Mouse (Mus musculus): ENCODE results near the gene Fam167b. TPM values are rescaled to one million over a fixed set of nuclear protein-coding genes. Genes with fewer than 3 reads are reported as not detected.
A peak's percentile ranks its signal among the peaks of the same experiment; 100 is the strongest.

Fam167b gene
- polyA plus RNA-seq, 1 experiment from 2014 or later, result 4.1 TPM

GRCm38 (mm10) chr4:129618786-129619691, 40.7 kb upstream of the Fam167b start, which contains the start of gene Iqcc:
Iqcc (minus strand) TSS chr4:129619099.
- Histone ChIP-seq H3K4me2 (peak within 1 kb of the TSS; percentile 68), H3K9ac (replicated peaks) (peak within 1 kb of the TSS; percentile 73), H3K4me1 (replicated peaks) (peaks cover 23% of the 10 kb centered on the region), H3K27me3 (no peaks in the 10 kb centered on the region), H3K27ac (peak within 1 kb of the TSS; percentile 81), H3K9me3 (no peaks in the 10 kb centered on the region), H3K36me3 (peaks cover 26% of the 10 kb centered on the region), H3K4me3 (replicated peaks) (peak within 1 kb of the TSS; percentile 56)
- WGBS, result 5% methylated on average over 44 of the region's 44 CpGs
- ATAC-seq (ENCODE audit: insufficient number of reproducible peaks, insufficient read depth, low FRiP score, low TSS enrichment, low read depth), result peak; percentile 67

DNA sequence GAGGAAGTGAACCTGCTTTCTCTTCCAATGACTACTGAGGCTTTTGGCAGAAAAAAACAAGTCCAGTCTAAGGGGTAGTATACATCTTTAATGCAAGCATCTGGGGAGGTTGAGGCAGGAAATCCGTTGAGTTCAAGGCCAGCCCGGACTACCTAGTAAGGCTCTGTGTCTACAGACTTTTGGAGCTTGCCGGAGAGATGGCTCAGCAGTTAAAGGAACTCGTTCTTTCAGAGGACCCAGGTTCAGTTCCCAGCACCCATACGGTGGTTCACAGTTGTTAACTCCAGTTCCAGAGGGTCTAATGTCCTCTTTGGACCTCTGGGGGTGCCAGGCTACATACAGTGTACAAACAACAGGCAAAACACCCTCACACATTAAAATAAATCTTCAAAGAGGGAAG, 39.7 kb upstream of the Fam167b start:
- Histone ChIP-seq H3K4me3 (replicated peaks) (peak overlapping the region; percentile 56), H3K9me3 (no peaks in the 10 kb centered on the region), H3K9ac (replicated peaks) (peak overlapping the region; percentile 73), H3K27me3 (no peaks in the 10 kb centered on the region), H3K36me3 (peaks cover 26% of the 10 kb centered on the region), H3K27ac (no peak overlapping the region), H3K4me1 (replicated peaks) (peaks cover 20% of the 10 kb centered on the region), H3K4me2 (peak overlapping the region; percentile 68)
- no peak for ATAC-seq (ENCODE audit: insufficient number of reproducible peaks, insufficient read depth, low FRiP score, low TSS enrichment, low read depth)
- WGBS, result 94% methylated on average over 5 of the region's 5 CpGs

- no peak for ATAC-seq (ENCODE audit: insufficient number of reproducible peaks, insufficient read depth, low FRiP score, low TSS enrichment, low read depth)
- WGBS, result 92% methylated on average over 7 of the region's 7 CpGs
- H3K4me3 ChIP-seq (replicated peaks), result no peak overlapping the region
These were observed 38.8 kb upstream of the Fam167b start for GRCm38 (mm10) chr4:129617121-129617641.

GRCm38 (mm10) chr4:129616631-129617030, 38.3 kb upstream of the Fam167b start:
- Histone ChIP-seq H3K36me3 (peaks cover 26% of the 10 kb centered on the region), H3K9ac (replicated peaks) (no peak overlapping the region), H3K9me3 (no peaks in the 10 kb centered on the region), H3K4me2 (no peak overlapping the region), H3K27ac (no peak overlapping the region), H3K27me3 (no peaks in the 10 kb centered on the region), H3K4me3 (replicated peaks) (no peak overlapping the region), H3K4me1 (replicated peaks) (peaks cover 8% of the 10 kb centered on the region)
- no peak for ATAC-seq (ENCODE audit: insufficient number of reproducible peaks, insufficient read depth, low FRiP score, low TSS enrichment, low read depth)
- WGBS, result 92% methylated on average over 3 of the region's 3 CpGs

More at GRCm38 (mm10) chr4:129617121-129617641, 38.8 kb upstream of the Fam167b start:
- Histone ChIP-seq H3K9me3 (no peaks in the 10 kb centered on the region), H3K4me1 (replicated peaks) (peaks cover 11% of the 10 kb centered on the region), H3K27me3 (no peaks in the 10 kb centered on the region), H3K4me2 (no peak overlapping the region), H3K36me3 (peaks cover 26% of the 10 kb centered on the region), H3K9ac (replicated peaks) (no peak overlapping the region), H3K27ac (no peak overlapping the region)

DNA sequence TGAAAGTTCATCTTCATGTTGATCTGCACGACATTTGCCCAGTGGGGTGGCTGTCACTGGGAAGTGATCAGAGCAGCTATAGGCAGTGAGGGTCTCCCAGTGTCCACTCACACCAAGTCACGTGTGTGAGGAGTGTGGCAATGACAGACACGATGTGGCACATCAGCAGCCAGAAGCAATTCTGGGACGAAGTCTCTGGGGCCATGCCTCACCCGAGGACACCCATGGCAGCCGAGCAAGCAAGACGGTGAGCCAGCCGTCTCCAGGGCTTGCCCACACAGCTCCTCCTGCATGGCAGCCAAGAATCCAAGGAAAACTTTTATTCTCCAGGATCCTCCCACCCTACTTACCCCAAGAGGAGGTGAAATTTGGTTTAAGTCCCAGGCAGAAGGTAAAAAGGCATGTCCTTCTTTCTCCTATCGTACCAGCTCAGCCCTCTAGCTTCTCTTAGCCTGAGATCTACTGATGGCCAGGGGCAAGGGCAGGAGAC, 37.5 kb upstream of the Fam167b start:
- Histone ChIP-seq H3K4me2 (no peak overlapping the region), H3K9ac (replicated peaks) (0 out of 2 replicates have a peak overlapping the region, but pooled peaks have one; percentile 23), H3K27ac (no peak overlapping the region), H3K27me3 (no peaks in the 10 kb centered on the region), H3K4me1 (replicated peaks) (peaks cover 8% of the 10 kb centered on the region), H3K36me3 (peaks cover 23% of the 10 kb centered on the region), H3K4me3 (replicated peaks) (no peak overlapping the region), H3K9me3 (no peaks in the 10 kb centered on the region)
- ATAC-seq (ENCODE audit: insufficient number of reproducible peaks, insufficient read depth, low FRiP score, low TSS enrichment, low read depth), result no peak
- 91% methylated on average over 9 of the region's 9 CpGs for WGBS

- Histone ChIP-seq H3K4me2 (no peak within 1 kb of the TSS), H3K27me3 (no peaks in the 10 kb centered on the region), H3K36me3 (peaks cover 30% of the 10 kb centered on the region), H3K9ac (replicated peaks) (no peak within 1 kb of the TSS), H3K4me3 (replicated peaks) (no peak within 1 kb of the TSS), H3K4me1 (replicated peaks) (peaks cover 8% of the 10 kb centered on the region), H3K9me3 (no peaks in the 10 kb centered on the region), H3K27ac (no peak within 1 kb of the TSS)
- ATAC-seq (ENCODE audit: insufficient number of reproducible peaks, insufficient read depth, low FRiP score, low TSS enrichment, low read depth), result no peak
- WGBS, result 86% methylated on average over 6 of the region's 6 CpGs
These were observed 35.7 kb upstream of the Fam167b start, which contains the start of gene Dcdc2b for GRCm38 (mm10) chr4:129614093-129614492. Dcdc2b (minus strand) TSS chr4:129614257.

DNA sequence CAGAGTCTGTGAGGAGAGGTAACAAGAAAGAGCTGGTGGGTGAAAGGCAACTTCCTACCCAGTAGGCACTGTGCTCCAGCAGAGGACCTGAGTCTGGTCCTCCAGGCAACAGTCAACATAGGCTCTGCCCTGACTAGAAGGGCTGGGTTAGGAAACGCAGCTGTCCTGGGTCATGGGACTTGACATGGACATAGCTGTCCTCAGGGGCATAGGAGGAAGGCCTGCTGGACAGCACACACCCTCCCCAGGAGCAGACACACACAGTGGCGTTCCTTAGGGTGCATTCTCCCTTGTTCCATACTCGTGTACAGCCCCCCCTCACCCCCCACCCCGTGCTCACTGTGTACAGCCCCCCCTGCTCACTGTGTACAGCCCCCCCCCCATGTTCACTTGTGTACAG, 32.1 kb upstream of the Fam167b start:
- H3K36me3 ChIP-seq, result peaks cover 42% of the 10 kb centered on the region
- 0 out of 2 replicates have a peak, but pooled peaks have one; percentile 45 for ATAC-seq (ENCODE audit: insufficient number of reproducible peaks, insufficient read depth, low FRiP score, low TSS enrichment, low read depth)

DNA sequence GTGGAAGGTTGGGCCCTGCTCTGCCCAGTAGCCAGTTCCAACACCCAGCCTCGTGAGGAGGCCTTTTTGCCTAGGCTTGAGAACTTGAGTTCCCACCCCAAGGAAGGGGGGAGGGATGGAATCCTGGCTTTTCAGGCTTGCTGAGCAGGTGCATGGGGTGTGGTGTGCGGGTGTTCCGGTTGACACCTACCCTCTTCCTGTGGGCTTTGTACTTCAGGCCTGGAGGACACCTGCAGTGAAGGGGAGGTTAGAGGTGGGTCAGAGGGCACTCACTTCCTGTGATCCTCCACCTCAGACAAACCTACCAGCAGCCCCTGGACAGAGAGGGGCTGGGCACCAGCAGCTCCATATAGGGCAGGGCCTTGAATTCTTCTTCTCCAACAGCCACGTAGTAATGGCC, 31.7 kb upstream of the Fam167b start:
- no peak overlapping the region for H3K4me2 ChIP-seq
- H3K9me3 ChIP-seq, result no peaks in the 10 kb centered on the region
- no peaks in the 10 kb centered on the region for H3K27me3 ChIP-seq
- 75% methylated on average over 4 of the region's 4 CpGs for WGBS
- no peak overlapping the region for H3K9ac ChIP-seq (replicated peaks)
- no peaks in the 10 kb centered on the region for H3K4me1 ChIP-seq (replicated peaks)
- ATAC-seq (ENCODE audit: insufficient number of reproducible peaks, insufficient read depth, low FRiP score, low TSS enrichment, low read depth), result 0 out of 2 replicates have a peak, but pooled peaks have one; percentile 2
- H3K36me3 ChIP-seq, result peaks cover 45% of the 10 kb centered on the region
- no peak overlapping the region for H3K27ac ChIP-seq
- no peak overlapping the region for H3K4me3 ChIP-seq (replicated peaks)

More for the DNA sequence above, 32.1 kb upstream of the Fam167b start:
- WGBS, result 68% methylated on average over 4 of the region's 4 CpGs
- Histone ChIP-seq H3K4me2 (no peak overlapping the region), H3K4me1 (replicated peaks) (no peaks in the 10 kb centered on the region), H3K9me3 (no peaks in the 10 kb centered on the region), H3K27ac (no peak overlapping the region), H3K4me3 (replicated peaks) (no peak overlapping the region), H3K9ac (replicated peaks) (no peak overlapping the region), H3K27me3 (no peaks in the 10 kb centered on the region)

GRCm38 (mm10) chr4:129609139-129609631, 30.8 kb upstream of the Fam167b start:
- H3K4me3 ChIP-seq (replicated peaks), result no peak overlapping the region
- H3K27ac ChIP-seq, result no peak overlapping the region
- peaks cover 54% of the 10 kb centered on the region for H3K36me3 ChIP-seq
- 86% methylated on average over 12 of the region's 12 CpGs for WGBS
- no peak overlapping the region for H3K4me2 ChIP-seq
- no peaks in the 10 kb centered on the region for H3K9me3 ChIP-seq
- no peaks in the 10 kb centered on the region for H3K27me3 ChIP-seq
- H3K4me1 ChIP-seq (replicated peaks), result no peaks in the 10 kb centered on the region
- no peak; the same call in 1 of the 2 replicates for ATAC-seq (ENCODE audit: insufficient number of reproducible peaks, insufficient read depth, low FRiP score, low TSS enrichment, low read depth)
- H3K9ac ChIP-seq (replicated peaks), result no peak overlapping the region

DNA sequence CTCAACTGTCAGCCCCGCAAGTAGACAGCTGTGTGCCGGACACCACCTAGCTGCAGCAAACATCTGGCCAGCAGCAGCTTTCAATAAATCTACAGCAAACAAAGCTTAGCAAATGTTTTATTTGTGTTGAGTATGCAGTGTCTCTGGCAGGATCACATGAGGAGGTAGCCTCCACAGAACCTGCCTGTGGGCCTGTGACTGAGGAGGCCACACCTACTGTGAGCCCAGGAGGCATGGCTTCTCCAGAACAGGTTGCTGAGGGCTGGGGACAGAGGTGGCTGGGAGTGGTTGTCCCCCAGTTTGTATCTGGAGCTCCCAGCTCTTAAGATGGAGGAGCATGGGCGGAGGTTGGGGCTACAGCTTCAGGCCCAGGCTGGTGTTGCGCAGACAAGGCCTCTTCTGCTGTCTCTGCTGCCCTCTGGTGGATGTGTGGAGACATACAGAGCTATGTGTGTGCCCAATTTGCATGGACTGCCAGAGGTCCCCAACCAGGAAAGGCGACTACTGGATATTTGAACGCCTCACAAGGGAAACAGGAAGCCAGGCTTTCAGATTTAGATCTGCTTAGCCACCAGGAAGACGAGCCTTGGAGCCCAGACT, 30.2 kb upstream of the Fam167b start:
- Histone ChIP-seq H3K4me3 (replicated peaks) (no peak overlapping the region), H3K4me2 (no peak overlapping the region), H3K4me1 (replicated peaks) (no peaks in the 10 kb centered on the region), H3K9ac (replicated peaks) (no peak overlapping the region; the same call in 1 of the 2 replicates), H3K9me3 (no peaks in the 10 kb centered on the region), H3K27ac (peak overlapping the region; percentile 56; the same call in 1 of the 2 replicates), H3K36me3 (peaks cover 60% of the 10 kb centered on the region), H3K27me3 (no peaks in the 10 kb centered on the region)
- ATAC-seq (ENCODE audit: insufficient number of reproducible peaks, insufficient read depth, low FRiP score, low TSS enrichment, low read depth), result peak; percentile 58; the same call in 1 of the 2 replicates
- 37% methylated on average over 7 of the region's 7 CpGs for WGBS
